Mouse (Mus musculus): ENCODE data around the gene Gm11627. TPM values are rescaled to one million over a fixed set of nuclear protein-coding genes. Genes with fewer than 3 reads are reported as not detected.

The Gm11627 gene
- total and polyA plus RNA-seq, 2 experiments from 2014 or later: 7.9 to 12.0 TPM

DNA sequence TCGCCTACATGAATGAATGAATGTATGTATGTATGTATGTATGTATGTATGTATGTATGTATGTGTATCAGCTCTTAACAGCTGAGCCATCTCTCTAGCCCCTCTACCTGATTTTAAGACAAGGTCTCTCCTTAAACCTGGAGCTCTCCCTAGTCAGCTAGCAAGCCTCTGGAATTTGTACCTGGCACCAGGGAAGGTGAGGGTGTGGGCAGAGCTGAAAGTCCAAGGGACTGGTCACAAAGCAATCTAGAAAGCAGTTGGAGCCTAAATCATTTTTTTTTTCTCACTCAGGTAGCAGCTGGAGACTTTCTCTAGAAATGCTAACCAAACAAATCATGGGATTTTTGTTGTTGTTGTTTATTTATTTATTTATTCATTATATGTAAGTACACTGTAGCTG lies 21.9 kb downstream of the Gm11627 start:
- Histone ChIP-seq H3K36me3 (replicated peaks; ENCODE audit: control insufficient read depth, insufficient read depth, low read length) (no peaks in the 10 kb centered on the region), H3K9me3 (replicated peaks; ENCODE audit: control insufficient read depth, low read length) (no peaks in the 10 kb centered on the region), H3K4me2 (ENCODE audit: low read depth, low read length) (no peak overlapping the region), H3K27ac (ENCODE audit: low read depth) (no peak overlapping the region), H3K4me3 (ENCODE audit: low read depth, low read length) (no peak overlapping the region), H3K4me1 (ENCODE audit: control insufficient read depth, insufficient read depth) (peaks cover 12% of the 10 kb centered on the region), H3K27me3 (ENCODE audit: control insufficient read depth, insufficient read depth, low read length) (no peaks in the 10 kb centered on the region), H3K9ac (replicated peaks; ENCODE audit: low read depth, low read length) (no peak overlapping the region)
- DNase-seq (ENCODE audit: low spot score) (no peak), ATAC-seq (ENCODE audit: insufficient read depth, low read depth) (no peak)
- WGBS: 92% methylated on average over 1 of the region's 1 CpGs
- TF ChIP-seq EP300 (IDR thresholded peaks at IDR 0.05; ENCODE audit: low read depth): no peak

DNA sequence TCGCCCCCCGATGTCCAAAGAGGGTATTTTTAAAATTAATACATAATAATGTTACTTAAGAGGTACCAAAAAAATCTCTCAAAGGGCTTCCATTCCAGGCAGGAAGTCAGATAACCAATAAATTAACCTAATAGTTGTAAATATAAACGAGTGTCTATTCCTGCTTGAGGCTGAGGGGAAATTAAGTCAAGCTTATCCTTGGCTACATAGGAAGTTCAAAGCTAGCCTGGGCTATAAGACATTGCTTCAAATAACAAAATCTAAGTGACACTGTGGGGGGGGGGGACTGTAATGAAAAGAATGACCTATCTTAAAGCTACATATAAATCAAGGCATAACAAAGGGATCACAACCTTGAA lies 22.6 kb downstream of the Gm11627 start:
- Histone ChIP-seq H3K27me3 (ENCODE audit: control insufficient read depth, insufficient read depth, low read length) (no peaks in the 10 kb centered on the region), H3K27ac (ENCODE audit: low read depth) (peak overlapping the region; percentile 92), H3K4me2 (ENCODE audit: low read depth, low read length) (peak overlapping the region; percentile 59), H3K9me3 (replicated peaks; ENCODE audit: control insufficient read depth, low read length) (no peaks in the 10 kb centered on the region), H3K4me1 (ENCODE audit: control insufficient read depth, insufficient read depth) (peaks cover 16% of the 10 kb centered on the region), H3K4me3 (ENCODE audit: low read depth, low read length) (peak overlapping the region; percentile 84), H3K9ac (replicated peaks; ENCODE audit: low read depth, low read length) (no peak overlapping the region), H3K36me3 (replicated peaks; ENCODE audit: control insufficient read depth, insufficient read depth, low read length) (no peaks in the 10 kb centered on the region)
- ATAC-seq (ENCODE audit: insufficient read depth, low read depth): no peak
- WGBS: 11% methylated on average over 3 of the region's 3 CpGs
- no peak for TF ChIP-seq EP300 (IDR thresholded peaks at IDR 0.05; ENCODE audit: low read depth)
- TF ChIP-seq CTCF (IDR thresholded peaks at IDR 0.05; ENCODE audit: low read depth): no peak
- DNase-seq (ENCODE audit: low spot score): no peak

DNA sequence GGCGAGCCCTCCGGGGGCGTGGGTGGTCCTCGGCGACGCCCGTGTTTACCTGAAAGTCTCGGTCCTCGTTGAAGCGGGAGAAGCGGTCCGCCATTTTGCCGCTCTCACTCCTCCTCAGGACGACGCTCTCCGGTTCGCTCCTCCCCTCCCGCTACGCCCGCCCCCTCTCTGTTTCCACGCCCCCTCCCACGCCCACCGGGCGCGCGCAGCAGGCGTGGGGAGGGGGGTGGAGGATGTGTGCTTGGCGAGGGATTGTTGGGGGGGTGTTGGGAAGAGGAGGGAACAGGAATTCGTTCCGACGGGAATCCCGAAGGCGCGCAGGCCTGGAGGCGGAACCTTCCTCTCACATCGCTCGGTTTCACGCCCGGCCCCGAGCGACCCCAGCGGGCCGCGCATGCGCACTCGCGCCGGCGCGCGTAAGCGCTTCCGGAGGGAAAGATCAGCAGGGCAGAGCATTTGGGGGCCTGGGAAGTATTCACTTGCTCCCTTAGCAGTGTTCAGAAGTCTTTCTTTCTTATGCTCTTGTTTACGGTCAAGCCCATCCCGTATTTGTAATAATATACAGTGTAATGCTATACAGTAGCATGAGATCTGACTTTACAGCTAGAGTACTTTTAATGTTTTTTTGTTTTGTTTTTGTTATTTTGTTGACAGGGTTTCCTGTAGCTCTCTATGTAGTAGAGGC lies 23.1 kb downstream of the Gm11627 start, which contains the start of gene Gpatch8:
Gene Gpatch8, minus strand, starts transcription at position 362 of the 685 bp plus-strand sequence.
- peak within 1 kb of the TSS; percentile 84 for H3K4me3 ChIP-seq (ENCODE audit: low read depth, low read length)
- under 1% methylated on average over 49 of the region's 55 CpGs for WGBS
- no peaks in the 10 kb centered on the region for H3K27me3 ChIP-seq (ENCODE audit: control insufficient read depth, insufficient read depth, low read length)
- H3K4me1 ChIP-seq (ENCODE audit: control insufficient read depth, insufficient read depth): peaks cover 17% of the 10 kb centered on the region
- DNase-seq (ENCODE audit: low spot score) (peak; percentile 98), ATAC-seq (ENCODE audit: insufficient read depth, low read depth) (peak; percentile 99)
- H3K9ac ChIP-seq (replicated peaks; ENCODE audit: low read depth, low read length): peak within 1 kb of the TSS; percentile 91
- no peaks in the 10 kb centered on the region for H3K36me3 ChIP-seq (replicated peaks; ENCODE audit: control insufficient read depth, insufficient read depth, low read length)
- H3K27ac ChIP-seq (ENCODE audit: low read depth): peak within 1 kb of the TSS; percentile 92
- no peaks in the 10 kb centered on the region for H3K9me3 ChIP-seq (replicated peaks; ENCODE audit: control insufficient read depth, low read length)
- H3K4me2 ChIP-seq (ENCODE audit: low read depth, low read length): peak within 1 kb of the TSS; percentile 78
- no peak for TF ChIP-seq CTCF (IDR thresholded peaks at IDR 0.05; ENCODE audit: low read depth)
- TF ChIP-seq EP300 (IDR thresholded peaks at IDR 0.05; ENCODE audit: low read depth): no peak

DNA sequence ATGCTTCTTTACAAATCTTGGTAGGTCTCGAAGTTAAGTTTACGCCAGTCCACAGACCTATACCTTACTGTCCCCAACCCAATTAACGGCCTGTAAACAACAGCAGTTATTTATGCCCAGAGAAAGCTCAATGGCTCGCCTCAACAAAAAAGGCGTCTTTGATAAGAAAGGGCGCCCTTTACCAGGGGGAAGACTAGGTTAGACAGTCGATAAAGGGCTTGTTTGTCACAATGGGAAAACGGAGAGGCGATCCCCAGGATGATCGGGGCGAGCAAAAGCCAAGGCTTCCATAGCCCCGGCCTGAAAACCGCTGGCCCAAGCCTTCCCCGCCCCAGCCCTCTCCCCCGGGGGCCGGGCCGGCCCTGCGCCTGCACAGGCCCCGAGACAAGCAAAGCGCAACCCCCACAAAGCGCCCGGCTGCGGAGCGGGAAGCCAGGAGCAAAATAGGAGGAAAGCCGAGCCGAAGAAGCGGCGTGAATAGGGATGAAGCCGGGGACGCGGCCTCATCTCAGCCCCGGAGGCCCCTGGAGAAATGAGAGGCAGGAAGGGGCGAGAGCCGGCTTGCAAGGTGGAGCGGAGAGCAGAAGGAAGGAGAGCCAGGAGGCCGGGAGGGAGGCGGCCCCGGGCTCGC lies 23.7 kb downstream of the Gm11627 start:
- peak overlapping the region; percentile 92 for H3K27ac ChIP-seq (ENCODE audit: low read depth)
- WGBS: 1% methylated on average over 36 of the region's 39 CpGs
- TF ChIP-seq CTCF (IDR thresholded peaks at IDR 0.05; ENCODE audit: low read depth) (no peak), EP300 (IDR thresholded peaks at IDR 0.05; ENCODE audit: low read depth) (no peak)
- ATAC-seq (ENCODE audit: insufficient read depth, low read depth) (peak; percentile 25), DNase-seq (ENCODE audit: low spot score) (no peak)
- no peaks in the 10 kb centered on the region for H3K9me3 ChIP-seq (replicated peaks; ENCODE audit: control insufficient read depth, low read length)
- no peaks in the 10 kb centered on the region for H3K36me3 ChIP-seq (replicated peaks; ENCODE audit: control insufficient read depth, insufficient read depth, low read length)
- H3K27me3 ChIP-seq (ENCODE audit: control insufficient read depth, insufficient read depth, low read length): no peaks in the 10 kb centered on the region
- peak overlapping the region; percentile 91 for H3K9ac ChIP-seq (replicated peaks; ENCODE audit: low read depth, low read length)
- H3K4me1 ChIP-seq (ENCODE audit: control insufficient read depth, insufficient read depth): peaks cover 17% of the 10 kb centered on the region
- peak overlapping the region; percentile 78 for H3K4me2 ChIP-seq (ENCODE audit: low read depth, low read length)
- H3K4me3 ChIP-seq (ENCODE audit: low read depth, low read length): peak overlapping the region; percentile 84

DNA sequence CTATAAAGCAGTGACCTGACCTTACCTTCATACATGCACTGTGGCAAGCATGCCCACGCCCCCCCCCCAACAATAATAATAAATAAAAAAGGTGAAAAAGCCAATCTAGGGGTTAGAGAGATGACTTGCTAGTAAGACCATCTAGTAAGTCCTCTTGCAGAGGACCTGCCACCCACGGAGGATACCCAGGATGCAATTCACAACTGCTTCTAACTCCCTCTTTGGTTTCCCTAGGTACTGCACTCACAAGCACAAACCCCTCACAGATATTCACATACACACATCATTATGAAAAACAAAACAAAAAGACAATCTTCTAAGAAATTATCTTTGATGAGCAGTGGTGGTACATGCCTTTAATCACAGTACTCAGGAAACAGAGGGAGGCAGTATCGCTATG lies 27.2 kb downstream of the Gm11627 start:
- no peaks in the 10 kb centered on the region for H3K27me3 ChIP-seq (ENCODE audit: control insufficient read depth, insufficient read depth, low read length)
- TF ChIP-seq EP300 (IDR thresholded peaks at IDR 0.05; ENCODE audit: low read depth) (no peak), CTCF (IDR thresholded peaks at IDR 0.05; ENCODE audit: low read depth) (no peak)
- H3K9ac ChIP-seq (replicated peaks; ENCODE audit: low read depth, low read length): no peak overlapping the region
- no peak overlapping the region for H3K4me3 ChIP-seq (ENCODE audit: low read depth, low read length)
- DNase-seq (ENCODE audit: low spot score) (no peak), ATAC-seq (ENCODE audit: insufficient read depth, low read depth) (no peak)
- 92% methylated on average over 3 of the region's 3 CpGs for WGBS
- H3K9me3 ChIP-seq (replicated peaks; ENCODE audit: control insufficient read depth, low read length): no peaks in the 10 kb centered on the region
- no peaks in the 10 kb centered on the region; the same call in 1 of the 2 replicates for H3K36me3 ChIP-seq (replicated peaks; ENCODE audit: control insufficient read depth, insufficient read depth, low read length)
- H3K4me2 ChIP-seq (ENCODE audit: low read depth, low read length): no peak overlapping the region
- H3K4me1 ChIP-seq (ENCODE audit: control insufficient read depth, insufficient read depth): peaks cover 17% of the 10 kb centered on the region
- H3K27ac ChIP-seq (ENCODE audit: low read depth): no peak overlapping the region
